Mouse (Mus musculus) embryonic facial prominence, embryonic 13.5 days (tissue): ENCODE data around the gene Col24a1. TPM values are rescaled to one million over a fixed set of nuclear protein-coding genes. Genes with fewer than 3 reads are reported as not detected.

Experiments
- ATAC-seq: fragments of 200-750 bp; cut with Nextera tagmentation; 2 replicates; pipeline ENCODE4 v1.8.0; 2017; ENCODE audit warnings: low read depth; ENCODE audit not compliant: insufficient number of reproducible peaks, insufficient read depth, low FRiP score, low TSS enrichment
- H3K27ac ChIP-seq: fragments of 300-500 bp; sonication (generic); 2 replicates; pipeline ENCODE4 v1.5.1; 2015; ENCODE audit warnings: moderate library complexity, mild to moderate bottlenecking, inconsistent platforms
- H3K27me3 ChIP-seq: fragments of 300-500 bp; sonication (generic); 2 replicates; pipeline ENCODE4 v1.6.1; 2015; ENCODE audit warnings: mild to moderate bottlenecking, inconsistent platforms
- H3K36me3 ChIP-seq: fragments of 300-500 bp; sonication (generic); 2 replicates; pipeline ENCODE4 v1.6.1; 2015; ENCODE audit warnings: mild to moderate bottlenecking, inconsistent platforms
- H3K4me1 ChIP-seq: fragments of 300-500 bp; sonication (generic); 2 replicates; pipeline ENCODE4 v1.6.1; 2015; ENCODE audit warnings: inconsistent platforms
- H3K4me2 ChIP-seq: fragments of 300-500 bp; sonication (generic); 2 replicates; pipeline ENCODE4 v1.6.1; 2015; ENCODE audit warnings: moderate library complexity, mild to moderate bottlenecking, inconsistent platforms
- H3K4me3 ChIP-seq: fragments of 300-500 bp; sonication (generic); 2 replicates; pipeline ENCODE4 v1.5.1; 2015; ENCODE audit warnings: mild to moderate bottlenecking, inconsistent platforms
- H3K9ac ChIP-seq: fragments of 300-500 bp; sonication (generic); 2 replicates; pipeline ENCODE4 v1.6.1; 2015; ENCODE audit warnings: mild to moderate bottlenecking, inconsistent platforms
- H3K9me3 ChIP-seq: fragments of 300-500 bp; sonication (generic); 2 replicates; pipeline ENCODE4 v1.6.1; 2016; ENCODE audit warnings: inconsistent platforms
- WGBS: fragments of 180-500 bp; shearing (Covaris S2); methylation state at CpG from one replicate; pipeline ENCODE4 v1.1.7; 2015; ENCODE audit warnings: mixed read lengths; 5-methylcytosine and 5-hydroxymethylcytosine counted together
- polyA plus RNA-seq: library from polyadenylated mRNA; unstranded; fragments of >200 nt; fragmentation: Nextera tagmentation; extraction: Ambion mirVana; gene quantifications from 2 replicates; pipeline ENCODE4 v1.2.1, GENCODE M21; 2015

Gene Col24a1
- polyA plus RNA-seq, 1 experiment from 2014 or later = 7.7 TPM

GRCm38 (mm10) chr3:145356865-145357487, 64.7 kb downstream of the Col24a1 start:
- H3K4me1 ChIP-seq = no peaks in the 10 kb centered on the region
- WGBS = 83% methylated on average over 6 of the region's 6 CpGs
- no peak for ATAC-seq

DNA sequence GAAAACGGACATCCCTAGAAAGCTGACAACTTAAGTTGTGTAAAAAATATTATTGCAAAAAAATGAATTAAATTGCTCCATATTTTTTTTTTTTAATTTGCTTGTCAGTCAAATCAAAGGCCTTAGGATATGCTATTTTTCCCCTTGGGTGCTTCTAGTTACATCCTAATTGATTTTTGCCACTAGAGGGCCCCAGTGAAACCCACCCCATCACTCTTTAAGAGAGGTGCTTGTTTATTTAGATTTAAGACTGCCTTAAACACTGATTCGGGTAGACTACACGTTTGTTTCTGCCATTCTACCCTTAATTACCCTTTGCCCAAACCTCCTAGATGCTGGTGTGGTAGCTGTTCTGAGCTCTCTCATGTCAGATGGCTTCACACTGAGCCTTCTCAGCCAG, 73.0 kb downstream of the Col24a1 start:
- no peaks in the 10 kb centered on the region for H3K9me3 ChIP-seq
- H3K4me3 ChIP-seq = no peak overlapping the region
- no peak overlapping the region for H3K9ac ChIP-seq
- H3K36me3 ChIP-seq = no peaks in the 10 kb centered on the region
- no peak for ATAC-seq
- WGBS = 42% methylated on average over 3 of the region's 3 CpGs
- H3K4me1 ChIP-seq = peaks cover 7% of the 10 kb centered on the region; the same call in 1 of the 2 replicates
- H3K4me2 ChIP-seq = no peak overlapping the region
- H3K27me3 ChIP-seq = no peaks in the 10 kb centered on the region
- H3K27ac ChIP-seq = no peak overlapping the region

More at GRCm38 (mm10) chr3:145356865-145357487, 64.7 kb downstream of the Col24a1 start:
- Histone ChIP-seq H3K4me2 (no peak overlapping the region), H3K27me3 (no peaks in the 10 kb centered on the region), H3K9ac (no peak overlapping the region), H3K4me3 (no peak overlapping the region), H3K36me3 (no peaks in the 10 kb centered on the region), H3K27ac (no peak overlapping the region), H3K9me3 (no peaks in the 10 kb centered on the region)

GRCm38 (mm10) chr3:145367176-145367717, 75.0 kb downstream of the Col24a1 start:
- no peaks in the 10 kb centered on the region for H3K36me3 ChIP-seq
- H3K9ac ChIP-seq = no peak overlapping the region
- H3K4me3 ChIP-seq = no peak overlapping the region
- 40% methylated on average over 4 of the region's 4 CpGs for WGBS
- peaks cover 7% of the 10 kb centered on the region; the same call in 1 of the 2 replicates for H3K4me1 ChIP-seq
- H3K27ac ChIP-seq = no peak overlapping the region
- H3K4me2 ChIP-seq = no peak overlapping the region
- no peaks in the 10 kb centered on the region for H3K27me3 ChIP-seq
- no peaks in the 10 kb centered on the region for H3K9me3 ChIP-seq
- no peak for ATAC-seq

GRCm38 (mm10) chr3:145376298-145376697, 84.0 kb downstream of the Col24a1 start:
- Histone ChIP-seq H3K4me3 (no peak overlapping the region), H3K9ac (no peak overlapping the region), H3K27ac (no peak overlapping the region), H3K27me3 (no peaks in the 10 kb centered on the region), H3K9me3 (no peaks in the 10 kb centered on the region), H3K36me3 (no peaks in the 10 kb centered on the region), H3K4me1 (no peaks in the 10 kb centered on the region), H3K4me2 (no peak overlapping the region)
- no peak for ATAC-seq
- 94% methylated on average over 3 of the region's 3 CpGs for WGBS

GRCm38 (mm10) chr3:145383095-145383494, 90.8 kb downstream of the Col24a1 start:
- H3K4me3 ChIP-seq = no peak overlapping the region
- H3K27ac ChIP-seq = peak overlapping the region; percentile 75
- ATAC-seq = no peak
- H3K27me3 ChIP-seq = no peaks in the 10 kb centered on the region
- peaks cover 11% of the 10 kb centered on the region for H3K4me1 ChIP-seq
- 34% methylated on average over 13 of the region's 13 CpGs for WGBS
- H3K9me3 ChIP-seq = no peaks in the 10 kb centered on the region
- no peaks in the 10 kb centered on the region for H3K36me3 ChIP-seq
- H3K4me2 ChIP-seq = peak overlapping the region; percentile 16
- 0 out of 2 replicates have a peak overlapping the region, but pooled peaks have one; percentile 2 for H3K9ac ChIP-seq

DNA sequence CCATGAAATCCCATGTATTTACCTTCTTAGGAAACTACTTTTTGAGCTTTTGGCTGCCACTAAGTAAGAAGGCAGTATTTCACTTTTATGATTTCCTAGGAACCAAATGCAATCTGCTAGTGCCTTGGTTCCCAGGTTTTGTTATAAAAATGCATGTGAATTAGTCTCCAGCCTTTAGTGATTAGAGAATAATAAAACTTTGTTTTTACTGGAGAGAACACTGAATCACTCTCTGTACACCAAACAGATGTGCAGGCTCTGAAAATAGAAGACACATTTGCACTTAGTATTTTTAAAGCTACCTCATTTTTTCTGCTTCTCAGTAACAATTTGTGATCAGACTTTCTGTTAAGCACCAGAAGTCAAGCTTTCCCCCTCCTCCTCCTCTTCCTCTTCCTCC, 94.2 kb downstream of the Col24a1 start:
- Histone ChIP-seq H3K27me3 (no peaks in the 10 kb centered on the region), H3K36me3 (no peaks in the 10 kb centered on the region), H3K9ac (no peak overlapping the region), H3K4me1 (peaks cover 11% of the 10 kb centered on the region), H3K4me2 (no peak overlapping the region), H3K9me3 (no peaks in the 10 kb centered on the region), H3K4me3 (no peak overlapping the region), H3K27ac (no peak overlapping the region)
- no peak for ATAC-seq

GRCm38 (mm10) chr3:145390681-145391080, 98.4 kb downstream of the Col24a1 start:
- no peak overlapping the region for H3K27ac ChIP-seq

DNA sequence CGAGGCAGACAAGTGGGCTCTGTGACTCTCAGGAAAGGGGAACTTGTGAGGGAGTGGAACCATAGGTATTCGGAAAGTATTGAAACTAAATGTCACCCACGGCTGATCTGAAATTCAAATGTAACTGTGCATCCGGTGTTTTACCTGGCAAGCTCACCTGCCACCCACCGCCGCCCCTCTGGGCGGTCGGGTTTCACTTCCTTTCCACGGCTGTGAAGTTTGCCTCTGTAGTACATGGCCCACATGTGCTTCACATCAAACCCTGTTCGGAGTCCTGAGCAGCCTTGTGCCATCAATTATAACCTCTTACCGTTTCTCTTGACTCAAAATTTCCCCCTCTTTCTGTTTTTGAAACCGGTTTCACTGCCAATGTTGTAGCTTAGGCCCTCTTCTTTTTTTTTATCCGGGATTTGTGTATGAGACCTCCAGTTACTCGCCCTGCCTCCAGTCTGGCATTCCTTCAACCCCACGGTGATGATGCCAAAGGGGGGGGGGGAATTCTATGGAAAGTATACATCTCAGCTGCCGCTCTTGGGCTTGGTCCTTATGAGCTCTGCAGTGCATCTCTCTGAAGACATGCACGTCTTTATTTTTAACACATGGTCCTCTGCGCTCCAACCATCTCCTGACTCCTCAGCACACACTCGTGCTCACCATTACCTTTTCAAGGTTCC, 99.9 kb downstream of the Col24a1 start:
- peak; percentile 81; the same call in 1 of the 2 replicates for ATAC-seq
- H3K27ac ChIP-seq = 0 out of 2 replicates have a peak overlapping the region, but pooled peaks have one; percentile 30
- 34% methylated on average over 19 of the region's 19 CpGs for WGBS

More at GRCm38 (mm10) chr3:145390681-145391080, 98.4 kb downstream of the Col24a1 start:
- peaks cover 12% of the 10 kb centered on the region for H3K4me1 ChIP-seq
- no peak overlapping the region for H3K4me3 ChIP-seq
- 79% methylated on average over 4 of the region's 4 CpGs for WGBS
- H3K9me3 ChIP-seq = no peaks in the 10 kb centered on the region
- H3K27me3 ChIP-seq = no peaks in the 10 kb centered on the region
- H3K9ac ChIP-seq = no peak overlapping the region
- H3K4me2 ChIP-seq = no peak overlapping the region
- H3K36me3 ChIP-seq = no peaks in the 10 kb centered on the region
- no peak for ATAC-seq

GRCm38 (mm10) chr3:145399173-145399572, 106.9 kb downstream of the Col24a1 start:
- no peak for ATAC-seq
- no peaks in the 10 kb centered on the region for H3K9me3 ChIP-seq
- no peaks in the 10 kb centered on the region for H3K36me3 ChIP-seq
- no peaks in the 10 kb centered on the region for H3K27me3 ChIP-seq
- WGBS = 87% methylated on average over 3 of the region's 3 CpGs
- H3K9ac ChIP-seq = no peak overlapping the region
- no peak overlapping the region for H3K4me3 ChIP-seq
- no peak overlapping the region for H3K4me2 ChIP-seq
- peaks cover 6% of the 10 kb centered on the region for H3K4me1 ChIP-seq
- no peak overlapping the region for H3K27ac ChIP-seq

More for the DNA sequence above, 99.9 kb downstream of the Col24a1 start:
- peaks cover 18% of the 10 kb centered on the region for H3K4me1 ChIP-seq
- no peaks in the 10 kb centered on the region for H3K36me3 ChIP-seq
- no peak overlapping the region for H3K9ac ChIP-seq
- H3K4me2 ChIP-seq = peak overlapping the region; percentile 37
- no peaks in the 10 kb centered on the region for H3K9me3 ChIP-seq
- H3K27me3 ChIP-seq = no peaks in the 10 kb centered on the region
- H3K4me3 ChIP-seq = no peak overlapping the region

DNA sequence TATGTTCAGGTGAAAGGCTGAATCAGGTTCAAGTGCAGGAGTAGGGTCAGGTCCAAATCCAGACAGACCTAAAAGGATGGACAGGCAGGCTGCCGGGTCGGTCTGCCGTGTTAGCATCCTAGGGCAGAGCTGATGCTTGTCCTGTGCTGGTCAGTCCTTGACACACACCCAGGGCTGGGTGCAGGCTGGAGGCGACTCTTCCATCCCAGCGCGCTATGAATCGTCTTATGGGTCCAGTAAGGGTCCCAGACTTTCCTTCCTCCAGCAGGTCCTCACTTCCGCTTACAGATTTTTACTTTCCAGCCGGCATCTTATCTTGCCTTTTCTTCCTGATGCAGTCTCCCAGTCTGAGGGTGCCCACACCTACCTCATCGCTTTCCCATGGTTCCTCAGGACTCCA, 110.0 kb downstream of the Col24a1 start:
- no peak overlapping the region for H3K4me2 ChIP-seq
- H3K9me3 ChIP-seq = no peaks in the 10 kb centered on the region
- H3K27me3 ChIP-seq = no peaks in the 10 kb centered on the region
- no peak overlapping the region for H3K27ac ChIP-seq
- 0 out of 2 replicates have a peak, but pooled peaks cover 2% of the 10 kb centered on the region for H3K4me1 ChIP-seq
- no peak overlapping the region for H3K4me3 ChIP-seq
- H3K9ac ChIP-seq = no peak overlapping the region
- 86% methylated on average over 10 of the region's 10 CpGs for WGBS
- no peaks in the 10 kb centered on the region for H3K36me3 ChIP-seq
- ATAC-seq = no peak

DNA sequence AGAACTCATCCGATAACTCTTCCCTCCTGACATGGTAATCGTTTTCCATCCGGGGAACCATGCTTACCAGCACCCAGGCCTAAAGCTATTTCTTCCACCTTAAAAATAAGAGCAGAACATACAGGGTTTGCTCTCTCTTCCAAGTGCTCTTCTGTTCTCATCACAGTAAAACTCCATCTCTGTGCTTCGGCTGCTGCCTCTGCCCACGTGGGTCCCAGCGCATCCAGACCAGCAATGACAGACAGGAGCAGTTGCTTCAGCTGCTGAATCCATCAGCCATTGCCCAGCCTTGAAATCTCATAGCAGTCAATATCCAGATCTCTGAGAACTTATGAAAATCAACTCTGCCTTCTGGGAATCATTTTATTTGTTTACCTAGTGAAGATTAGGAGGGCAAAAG, 110.7 kb downstream of the Col24a1 start:
- Histone ChIP-seq H3K4me2 (no peak overlapping the region), H3K36me3 (no peaks in the 10 kb centered on the region), H3K4me1 (0 out of 2 replicates have a peak, but pooled peaks cover 2% of the 10 kb centered on the region), H3K9me3 (no peaks in the 10 kb centered on the region), H3K4me3 (no peak overlapping the region), H3K9ac (no peak overlapping the region), H3K27me3 (no peaks in the 10 kb centered on the region), H3K27ac (no peak overlapping the region)
- ATAC-seq = no peak
- 79% methylated on average over 6 of the region's 6 CpGs for WGBS

DNA sequence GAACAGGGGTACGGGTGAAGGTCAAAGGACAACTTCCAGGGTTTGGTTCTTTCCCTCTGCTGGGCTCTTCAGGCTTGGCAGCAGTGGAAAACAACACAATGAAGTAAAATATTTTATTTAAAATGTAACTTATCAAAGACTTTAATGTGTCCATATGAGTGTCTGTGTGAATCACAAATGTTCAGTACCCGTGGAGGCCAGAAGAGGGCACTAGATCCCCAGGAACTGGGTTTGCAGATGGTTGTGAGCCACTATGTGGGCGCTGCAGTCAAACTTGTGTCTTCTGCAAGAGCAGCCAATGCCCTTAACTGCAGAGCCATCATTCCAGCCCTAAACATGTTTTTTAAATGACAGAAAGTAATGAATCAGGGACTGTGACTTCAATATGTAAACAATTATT, 115.8 kb downstream of the Col24a1 start:
- Histone ChIP-seq H3K4me1 (0 out of 2 replicates have a peak, but pooled peaks cover 2% of the 10 kb centered on the region), H3K36me3 (no peaks in the 10 kb centered on the region), H3K4me2 (no peak overlapping the region), H3K9me3 (no peaks in the 10 kb centered on the region), H3K9ac (no peak overlapping the region), H3K4me3 (no peak overlapping the region), H3K27ac (no peak overlapping the region), H3K27me3 (no peaks in the 10 kb centered on the region)
- ATAC-seq = no peak
- 69% methylated on average over 3 of the region's 3 CpGs for WGBS
